Mouse (Mus musculus) bone marrow, adult 2 months (tissue): ENCODE measurements at regions not wholly inside any gene's neighbourhood (a gene's known extent, or its start where the extent isn't known, plus 50 kb on each side); places are given as distances from the start of the nearest gene placed in this dataset.

ENCODE experiments used
- H3K27ac ChIP-seq: fragments of 200-500 bp; 2 replicates; pipeline ENCODE4 v1.5.1; 2012; ENCODE audit warnings: low read depth, mild to moderate bottlenecking, control low read depth, inconsistent platforms, low read length; ENCODE audit not compliant: control insufficient read depth, poor library complexity, insufficient read depth
- H3K4me1 ChIP-seq: fragments of 200-500 bp; 2 replicates; pipeline ENCODE4 v1.6.1; 2011; ENCODE audit warnings: low read length; ENCODE audit not compliant: control insufficient read depth, insufficient read depth
- H3K4me3 ChIP-seq: fragments of 200-500 bp; replicated peaks from 2 replicates; pipeline ENCODE3; 2011; ENCODE audit warnings: mild to moderate bottlenecking, low read depth, low read length, control low read depth; ENCODE audit not compliant: control insufficient read depth
- CTCF ChIP-seq: fragments of 200-500 bp; IDR thresholded peaks from 2 replicates; pipeline ENCODE4 v1.5.1; 2011; ENCODE audit warnings: low read length, control low read depth; ENCODE audit not compliant: control insufficient read depth, insufficient read depth
- POLR2A ChIP-seq: fragments of 200-500 bp; IDR thresholded peaks from 2 replicates; pipeline ENCODE4 v1.6.1; 2011; ENCODE audit warnings: low read depth, mild to moderate bottlenecking, control low read depth, low read length, borderline replicate concordance; ENCODE audit not compliant: control insufficient read depth
- WGBS: fragments of 180-500 bp; shearing (Covaris S2); methylation state at CpG from one replicate; pipeline ENCODE4 v1.1.7; 2018; 5-methylcytosine and 5-hydroxymethylcytosine counted together

DNA sequence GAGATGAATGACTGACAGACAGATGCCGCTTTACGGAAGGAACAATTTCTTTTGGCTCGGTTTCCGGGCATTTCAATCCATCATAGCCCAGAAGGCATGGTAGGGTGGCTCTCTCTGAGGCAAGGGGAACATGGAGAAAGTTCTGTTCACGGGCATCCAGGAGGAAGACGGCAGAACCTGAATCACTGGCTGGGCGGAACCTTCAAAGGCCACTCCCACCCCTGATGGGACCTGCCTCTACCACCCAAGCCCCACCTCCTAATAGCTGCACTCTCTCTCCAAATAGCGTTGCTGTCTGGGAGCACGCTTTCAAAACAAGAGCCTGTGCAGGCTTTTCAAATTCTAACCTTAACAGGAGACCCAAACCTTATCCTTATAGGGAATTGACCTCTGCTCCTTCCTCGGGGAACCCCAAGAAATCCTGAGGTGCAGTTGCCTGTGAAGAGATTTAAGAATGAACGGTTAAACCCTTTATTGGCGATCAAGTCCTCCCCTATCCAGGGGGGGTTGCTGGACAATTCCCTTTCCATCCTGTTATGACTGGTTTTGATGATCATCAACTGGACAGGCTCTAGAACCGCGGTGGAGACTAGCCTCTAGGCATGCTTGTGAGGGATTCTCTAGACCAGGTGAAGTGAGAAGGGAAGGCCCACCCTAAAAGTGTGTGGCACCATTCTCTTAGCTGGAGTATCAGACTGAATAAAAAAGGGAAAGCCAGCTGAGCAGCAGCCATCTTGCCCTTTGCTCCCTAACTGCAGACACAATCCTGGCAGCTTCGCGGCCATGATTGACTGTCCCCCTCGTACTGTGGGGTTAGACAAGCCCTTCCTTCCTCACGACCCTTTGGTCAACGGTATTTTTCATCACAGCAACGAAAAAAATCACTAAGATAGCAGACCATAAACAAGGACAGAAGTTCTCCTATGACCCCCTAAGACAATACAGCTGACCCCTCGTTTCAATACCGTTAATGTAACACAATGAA lies 184.5 kb upstream of the Dyrk2 start:
- no peak overlapping the region for H3K27ac ChIP-seq
- 75% methylated on average over 22 of the region's 22 CpGs for WGBS
- TF ChIP-seq POLR2A: no peak
- no peak for TF ChIP-seq CTCF

DNA sequence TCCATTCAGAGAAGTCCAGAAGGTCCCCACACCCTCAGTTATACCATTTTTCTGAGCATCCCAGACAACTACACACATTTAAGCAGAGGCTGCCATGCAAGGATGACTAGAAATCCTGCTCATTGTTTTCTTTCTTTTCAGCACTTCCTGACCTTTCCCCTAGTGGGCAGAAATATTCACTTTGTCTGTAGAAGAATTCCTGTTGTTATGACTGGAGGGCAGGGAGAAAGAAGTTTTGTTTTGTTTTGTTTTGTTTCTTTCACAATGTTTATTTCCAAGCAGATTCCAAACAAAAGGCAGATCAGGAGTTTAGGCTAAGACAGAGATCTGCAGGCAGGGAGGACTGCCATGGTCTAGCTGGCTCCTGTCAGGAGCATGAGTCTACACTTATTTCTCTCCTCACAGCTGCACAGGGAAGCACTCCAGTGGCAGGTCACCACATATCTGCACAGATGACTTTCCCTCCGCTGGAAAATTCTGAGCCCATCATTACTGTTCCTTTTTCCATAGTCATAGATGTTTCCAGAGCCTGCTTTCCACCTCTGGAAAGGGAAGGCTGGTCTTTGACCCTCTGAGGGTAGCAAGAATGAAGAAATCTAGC lies 182.5 kb upstream of the Dyrk2 start:
- no peaks in the 10 kb centered on the region for H3K4me1 ChIP-seq
- H3K27ac ChIP-seq: no peak overlapping the region
- no peak overlapping the region for H3K4me3 ChIP-seq
- WGBS: 73% methylated on average over 1 of the region's 1 CpGs
- TF ChIP-seq POLR2A: no peak
- no peak for TF ChIP-seq CTCF

More for the DNA sequence above, 184.5 kb upstream of the Dyrk2 start:
- no peak overlapping the region for H3K4me3 ChIP-seq
- no peaks in the 10 kb centered on the region for H3K4me1 ChIP-seq

DNA sequence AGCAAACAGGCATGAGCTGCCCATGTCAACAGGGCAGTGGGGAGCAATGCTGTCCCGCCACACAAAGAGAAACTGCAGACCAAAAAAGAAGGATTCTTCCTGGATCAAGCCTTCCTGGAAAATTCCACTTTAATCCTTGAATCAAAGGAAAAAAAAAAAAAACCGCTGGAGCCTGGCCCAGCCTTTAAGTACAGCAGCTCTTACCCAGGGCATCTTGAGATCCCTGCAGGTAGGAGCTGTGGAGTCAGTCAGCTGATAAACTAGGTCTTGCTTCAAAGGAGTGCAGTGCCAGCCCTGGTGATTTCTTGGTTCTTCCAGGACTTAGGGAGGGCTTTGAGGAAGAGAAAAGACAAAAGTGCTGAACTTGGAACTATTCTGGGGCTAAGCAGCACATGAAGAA lies 181.6 kb upstream of the Dyrk2 start:
- Histone ChIP-seq H3K27ac (no peak overlapping the region), H3K4me3 (no peak overlapping the region), H3K4me1 (no peaks in the 10 kb centered on the region)
- TF ChIP-seq CTCF: no peak
- no peak for TF ChIP-seq POLR2A
- 80% methylated on average over 2 of the region's 2 CpGs for WGBS

DNA sequence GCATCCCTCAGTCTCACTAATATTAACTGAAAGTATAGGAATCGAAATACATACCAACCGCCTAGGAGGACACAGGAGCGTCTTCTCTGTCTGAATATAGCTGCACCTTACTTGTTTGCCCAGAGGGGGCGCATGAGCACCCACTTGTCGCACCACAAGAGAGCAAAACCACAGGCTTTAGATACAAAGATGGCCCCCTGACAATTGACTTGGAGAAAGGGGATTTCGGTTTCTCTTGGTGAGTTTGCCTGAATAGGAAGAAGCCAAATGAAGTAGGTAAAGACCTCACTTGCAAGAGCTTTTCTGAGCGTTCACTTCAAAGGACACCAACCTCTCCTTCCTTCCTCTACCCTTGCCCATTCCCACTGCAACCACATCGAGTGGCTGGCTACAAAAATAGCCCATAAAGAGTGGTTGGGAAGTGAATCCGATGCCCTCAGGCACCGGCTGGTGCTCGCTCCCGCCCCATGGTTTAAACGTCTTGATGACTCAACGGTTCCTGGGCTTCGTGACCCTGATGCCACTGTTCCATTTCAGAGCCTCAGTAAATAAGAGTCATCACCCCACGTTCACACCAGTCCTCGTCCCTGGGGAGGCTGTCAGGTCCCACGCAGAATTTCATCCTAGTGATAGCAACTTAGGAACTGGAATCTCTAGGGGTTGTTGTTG lies 180.1 kb upstream of the Dyrk2 start:
- WGBS: 38% methylated on average over 18 of the region's 18 CpGs
- Histone ChIP-seq H3K4me3 (no peak overlapping the region), H3K4me1 (no peaks in the 10 kb centered on the region), H3K27ac (no peak overlapping the region)
- TF ChIP-seq POLR2A (no peak), CTCF (peak; percentile 60)

DNA sequence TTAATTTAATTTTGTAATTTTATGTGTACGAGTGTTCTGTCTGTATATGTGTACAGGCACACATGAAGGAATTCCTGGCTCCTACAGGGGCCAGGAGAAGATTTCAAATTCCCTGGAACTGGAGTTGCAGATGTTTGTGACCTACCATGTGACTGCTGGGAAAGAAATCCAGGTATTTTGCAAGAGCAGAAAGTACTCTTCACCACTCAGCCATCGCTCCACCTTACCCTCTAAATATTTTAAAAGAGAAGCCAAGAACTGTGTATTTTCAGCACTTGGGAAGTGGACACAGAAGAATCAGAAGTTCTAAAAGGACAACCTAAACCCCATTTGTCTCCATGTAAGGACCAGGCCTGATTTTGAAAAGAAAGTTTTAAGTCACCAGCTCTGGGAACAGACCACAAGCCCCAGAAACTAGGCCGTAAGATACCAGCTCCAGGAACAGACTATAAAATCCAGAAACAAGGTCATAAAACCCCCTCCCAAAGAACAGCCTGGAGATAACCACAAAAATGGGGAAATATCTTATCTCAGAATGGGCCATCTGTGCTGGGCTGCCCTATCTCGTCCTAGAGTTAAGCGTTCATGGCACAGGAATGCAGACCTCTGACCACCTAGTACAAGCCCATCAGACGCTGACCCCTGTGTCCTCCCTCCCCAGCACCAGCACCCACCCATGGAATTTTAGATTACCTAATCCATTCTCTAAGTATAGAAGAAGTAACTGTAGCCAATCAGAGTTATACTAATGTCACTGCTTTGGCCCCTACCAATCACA lies 178.8 kb upstream of the Dyrk2 start:
- no peaks in the 10 kb centered on the region for H3K4me1 ChIP-seq
- TF ChIP-seq CTCF (no peak), POLR2A (no peak)
- no peak overlapping the region for H3K27ac ChIP-seq
- no peak overlapping the region for H3K4me3 ChIP-seq
- WGBS: 44% methylated on average over 6 of the region's 6 CpGs

DNA sequence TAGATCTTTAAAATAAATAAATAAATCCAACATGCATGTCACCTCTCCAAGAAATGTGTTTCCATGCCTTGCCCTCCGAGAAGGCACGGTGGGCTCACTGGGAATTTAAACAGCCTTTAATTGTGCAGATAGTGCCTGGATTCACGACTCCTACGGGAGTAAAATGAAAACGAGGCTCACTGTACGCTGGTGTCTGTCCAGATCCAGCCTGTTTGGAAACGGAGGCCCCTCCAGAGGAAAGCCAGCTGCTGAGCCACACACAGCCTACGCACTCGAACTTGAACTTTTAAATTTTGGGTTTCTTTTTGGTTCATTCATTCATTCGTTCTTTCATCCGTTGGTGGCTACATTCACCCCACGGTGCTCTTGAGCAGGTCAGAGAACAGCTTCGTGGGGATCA lies 175.1 kb upstream of the Dyrk2 start:
- Histone ChIP-seq H3K4me1 (peaks cover 2% of the 10 kb centered on the region; the same call in 1 of the 2 replicates), H3K27ac (no peak overlapping the region), H3K4me3 (no peak overlapping the region)
- 87% methylated on average over 13 of the region's 13 CpGs for WGBS
- TF ChIP-seq CTCF (no peak), POLR2A (no peak)

DNA sequence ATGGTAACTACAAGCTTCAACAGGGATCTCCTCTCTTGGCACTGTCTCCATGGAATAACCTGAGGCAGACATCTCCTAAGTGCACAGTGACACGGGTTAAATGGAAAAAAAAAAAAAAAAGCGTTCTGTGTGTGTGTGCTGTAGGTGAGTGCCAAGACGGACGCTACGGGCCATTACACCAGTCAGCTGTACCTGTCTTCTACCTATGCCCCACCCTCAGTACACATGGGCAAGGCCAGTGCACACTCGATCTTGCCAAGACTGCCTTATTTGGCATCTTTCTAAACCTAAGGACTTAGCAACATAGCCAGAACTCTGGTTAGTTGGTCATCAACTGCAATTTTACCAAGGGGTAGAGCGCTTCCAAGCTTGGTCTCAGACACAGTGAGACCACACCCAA lies 173.1 kb upstream of the Dyrk2 start:
- WGBS: 87% methylated on average over 7 of the region's 7 CpGs
- Histone ChIP-seq H3K4me3 (no peak overlapping the region), H3K4me1 (peaks cover 2% of the 10 kb centered on the region; the same call in 1 of the 2 replicates), H3K27ac (no peak overlapping the region)
- TF ChIP-seq CTCF (no peak), POLR2A (no peak)

DNA sequence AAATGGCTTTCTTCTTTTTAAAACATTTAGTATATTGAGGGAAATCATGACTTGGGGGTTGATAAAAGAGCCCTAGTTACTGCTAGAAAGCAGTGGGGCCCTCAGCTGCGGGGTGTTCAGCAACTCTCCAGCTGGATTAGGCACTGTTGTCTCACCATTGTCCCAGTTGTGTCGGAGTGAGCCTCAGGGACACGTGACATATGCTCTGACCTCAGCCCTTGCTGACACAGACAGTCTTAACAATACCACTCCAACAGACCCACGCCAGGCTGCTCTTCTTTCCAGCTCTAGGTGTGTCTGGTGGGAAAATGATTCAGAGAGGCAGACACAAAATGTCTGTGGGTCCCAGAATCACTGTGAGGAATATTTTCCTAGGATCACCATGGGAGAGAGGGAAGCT lies 170.2 kb upstream of the Dyrk2 start:
- WGBS: 49% methylated on average over 4 of the region's 4 CpGs

More for the DNA sequence above, 170.2 kb upstream of the Dyrk2 start:
- H3K4me1 ChIP-seq: peaks cover 2% of the 10 kb centered on the region; the same call in 1 of the 2 replicates
- H3K4me3 ChIP-seq: no peak overlapping the region
- no peak overlapping the region for H3K27ac ChIP-seq
- TF ChIP-seq CTCF: no peak
- no peak for TF ChIP-seq POLR2A
